Mouse (Mus musculus) hindbrain, embryonic 13.5 days (tissue): ENCODE data around the gene Zfp385b. TPM values are rescaled to one million over a fixed set of nuclear protein-coding genes. Genes with fewer than 3 reads are reported as not detected.
A peak's percentile ranks its signal among the peaks of the same experiment; 100 is the strongest.

ENCODE experiments used
- ATAC-seq: fragments of 200-750 bp; cut with Nextera tagmentation; 2 replicates; pipeline ENCODE4 v1.8.0; 2017; ENCODE audit warnings: moderate TSS enrichment; ENCODE audit not compliant: low FRiP score
- H3K27ac ChIP-seq: fragments of 300-500 bp; sonication (generic); 2 replicates; pipeline ENCODE4 v1.5.1; 2015; ENCODE audit warnings: inconsistent platforms, mild to moderate bottlenecking, moderate library complexity
- H3K27me3 ChIP-seq: fragments of 300-500 bp; sonication (generic); 2 replicates; pipeline ENCODE4 v1.6.1; 2015; ENCODE audit warnings: mild to moderate bottlenecking, inconsistent platforms
- H3K36me3 ChIP-seq: fragments of 300-500 bp; sonication (generic); 2 replicates; pipeline ENCODE4 v1.6.1; 2015; ENCODE audit warnings: mild to moderate bottlenecking, inconsistent platforms
- H3K4me1 ChIP-seq: fragments of 300-500 bp; sonication (generic); replicated peaks from 2 replicates; pipeline ENCODE4 v1.6.1; 2015; ENCODE audit warnings: inconsistent platforms
- H3K4me2 ChIP-seq: fragments of 300-500 bp; sonication (generic); 2 replicates; pipeline ENCODE4 v1.6.1; 2015; ENCODE audit warnings: inconsistent platforms, mild to moderate bottlenecking, moderate library complexity
- H3K4me3 ChIP-seq: fragments of 300-500 bp; sonication (generic); 2 replicates; pipeline ENCODE4 v1.5.1; 2015; ENCODE audit warnings: mild to moderate bottlenecking, inconsistent platforms
- H3K9ac ChIP-seq: fragments of 300-500 bp; sonication (generic); 2 replicates; pipeline ENCODE4 v1.6.1; 2015; ENCODE audit warnings: mild to moderate bottlenecking, inconsistent platforms
- H3K9me3 ChIP-seq: fragments of 300-500 bp; sonication (generic); 2 replicates; pipeline ENCODE4 v1.6.1; 2016; ENCODE audit warnings: inconsistent platforms
- WGBS: fragments of 180-500 bp; shearing (Covaris S2); methylation state at CpG from one replicate; pipeline ENCODE4 v1.1.7; 2015; 5-methylcytosine and 5-hydroxymethylcytosine counted together
- polyA plus RNA-seq: library from polyadenylated mRNA; unstranded; fragments of >200 nt; fragmentation: Nextera tagmentation; extraction: Ambion mirVana; gene quantifications from 2 replicates; pipeline ENCODE4 v1.2.1, GENCODE M21; 2015

Gene Zfp385b
- polyA plus RNA-seq, 1 experiment from 2014 or later, result 8.1 TPM

- Histone ChIP-seq H3K4me2 (0 out of 2 replicates have a peak overlapping the region, but pooled peaks have one; percentile 8), H3K27ac (0 out of 2 replicates have a peak overlapping the region, but pooled peaks have one; percentile 4)
- 48% methylated on average over 8 of the region's 8 CpGs for WGBS
Measured at GRCm38 (mm10) chr2:77375155-77375554, 444.3 kb downstream of the Zfp385b start.

GRCm38 (mm10) chr2:77369174-77369573 is 450.3 kb downstream of the Zfp385b start:
- 60% methylated on average over 4 of the region's 4 CpGs for WGBS
- Histone ChIP-seq H3K27ac (no peak overlapping the region), H3K4me1 (0 out of 2 replicates have a peak, but pooled peaks cover 3% of the 10 kb centered on the region), H3K36me3 (no peaks in the 10 kb centered on the region), H3K4me2 (no peak overlapping the region), H3K4me3 (no peak overlapping the region), H3K9ac (no peak overlapping the region), H3K27me3 (no peaks in the 10 kb centered on the region), H3K9me3 (no peaks in the 10 kb centered on the region)
- ATAC-seq, result no peak

More at GRCm38 (mm10) chr2:77375155-77375554, 444.3 kb downstream of the Zfp385b start:
- H3K4me1 ChIP-seq, result peaks cover 3% of the 10 kb centered on the region; the same call in 1 of the 2 replicates
- H3K27me3 ChIP-seq, result no peaks in the 10 kb centered on the region
- no peaks in the 10 kb centered on the region for H3K9me3 ChIP-seq
- no peaks in the 10 kb centered on the region for H3K36me3 ChIP-seq
- H3K9ac ChIP-seq, result no peak overlapping the region
- no peak overlapping the region for H3K4me3 ChIP-seq
- ATAC-seq, result peak; percentile 52; the same call in 1 of the 2 replicates

Other genes with a start within 250 kb of the Zfp385b start
- 23.5 and 24.6 TPM in 2 replicates for gene Cwc22, start 126.7 kb upstream of the Zfp385b start, polyA plus RNA-seq